Mouse (Mus musculus) neural tube, embryonic 11.5 days (tissue): ENCODE data around the gene Pde6c. TPM values are rescaled to one million over a fixed set of nuclear protein-coding genes. Genes with fewer than 3 reads are reported as not detected.

Experiments used
- ATAC-seq: fragments of 200-750 bp; cut with Nextera tagmentation; 2 replicates; pipeline ENCODE4 v1.8.0; 2017; ENCODE audit warnings: moderate number of reproducible peaks, mild to moderate bottlenecking, moderate TSS enrichment, moderate library complexity; ENCODE audit not compliant: insufficient read depth, low FRiP score, low TSS enrichment
- DNase-seq: peaks from one replicate; pipeline ENCODE4 v3.0.0-alpha.2; 2015; ENCODE audit warnings: low spot score
- H3K27ac ChIP-seq: fragments of 300-500 bp; sonication (generic); 2 replicates; pipeline ENCODE4 v1.5.1; 2014; ENCODE audit warnings: low read depth, mild to moderate bottlenecking, low read length
- H3K27me3 ChIP-seq: fragments of 300-500 bp; sonication (generic); 2 replicates; pipeline ENCODE4 v1.6.1; 2014; ENCODE audit warnings: mild to moderate bottlenecking, low read length, mixed read lengths; ENCODE audit not compliant: control insufficient read depth, insufficient read depth
- H3K36me3 ChIP-seq: fragments of 300-500 bp; sonication (generic); 2 replicates; pipeline ENCODE4 v1.6.1; 2014; ENCODE audit warnings: mild to moderate bottlenecking, low read length, moderate library complexity, mixed read lengths; ENCODE audit not compliant: control insufficient read depth, insufficient read depth
- H3K4me1 ChIP-seq: fragments of 300-500 bp; sonication (generic); 2 replicates; pipeline ENCODE4 v1.6.1; 2014; ENCODE audit warnings: low read length, mixed read lengths; ENCODE audit not compliant: control insufficient read depth, insufficient read depth
- H3K4me2 ChIP-seq: fragments of 300-500 bp; sonication (generic); 2 replicates; pipeline ENCODE4 v1.6.1; 2014; ENCODE audit warnings: low read depth, mild to moderate bottlenecking, moderate library complexity
- H3K4me3 ChIP-seq: fragments of 300-500 bp; sonication (generic); 2 replicates; pipeline ENCODE4 v1.5.1; 2014; ENCODE audit warnings: low read depth, low read length
- H3K9ac ChIP-seq: fragments of 300-500 bp; sonication (generic); 2 replicates; pipeline ENCODE4 v1.6.1; 2014; ENCODE audit warnings: mild to moderate bottlenecking, low read length
- H3K9me3 ChIP-seq: fragments of 300-500 bp; sonication (generic); 2 replicates; pipeline ENCODE4 v1.6.1; 2016; ENCODE audit warnings: low read length; ENCODE audit not compliant: control insufficient read depth
- WGBS: fragments of 180-500 bp; shearing (Covaris S2); extraction: QIAGEN DNeasy Blood & Tissue Kit; methylation state at CpG from one replicate; pipeline ENCODE4 v1.1.7; 2014; 5-methylcytosine and 5-hydroxymethylcytosine counted together
- polyA plus RNA-seq: library from polyadenylated mRNA; unstranded; fragments of >200 nt; fragmentation: Nextera tagmentation; extraction: Ambion mirVana; gene quantifications from 2 replicates; pipeline ENCODE4 v1.2.1, GENCODE M21; 2014

Gene Pde6c
- polyA plus RNA-seq, 1 experiment from 2014 or later, result not detected

- Histone ChIP-seq H3K27me3 (no peaks in the 10 kb centered on the region), H3K9ac (no peak overlapping the region), H3K36me3 (no peaks in the 10 kb centered on the region), H3K4me1 (no peaks in the 10 kb centered on the region), H3K9me3 (no peaks in the 10 kb centered on the region), H3K4me3 (no peak overlapping the region), H3K4me2 (no peak overlapping the region), H3K27ac (no peak overlapping the region)
- 94% methylated on average over 5 of the region's 5 CpGs for WGBS
- ATAC-seq (no peak), DNase-seq (no peak)
Measured at GRCm38 (mm10) chr19:38186631-38187344, 54.2 kb downstream of the Pde6c start.

DNA sequence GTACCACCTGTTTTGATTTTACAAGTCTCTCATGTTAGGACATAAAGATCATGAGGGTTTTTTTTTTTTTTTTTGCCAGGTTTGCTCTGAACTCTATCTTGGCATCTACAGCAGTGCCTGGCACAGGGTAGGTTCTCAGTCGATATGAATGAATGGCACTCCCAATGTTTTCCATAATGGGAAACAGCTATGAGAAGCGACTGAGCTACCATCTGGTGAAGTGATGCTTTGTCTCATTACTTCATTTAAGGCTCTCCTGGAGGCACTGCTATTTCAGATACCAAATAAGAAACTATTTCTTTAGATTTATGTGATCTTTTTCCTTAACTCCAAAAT lies 54.7 kb downstream of the Pde6c start:
- no peaks in the 10 kb centered on the region for H3K27me3 ChIP-seq
- H3K27ac ChIP-seq, result no peak overlapping the region
- 89% methylated on average over 2 of the region's 2 CpGs for WGBS
- H3K9me3 ChIP-seq, result no peaks in the 10 kb centered on the region
- no peak overlapping the region for H3K4me2 ChIP-seq
- H3K4me1 ChIP-seq, result no peaks in the 10 kb centered on the region
- DNase-seq (no peak), ATAC-seq (no peak)
- H3K36me3 ChIP-seq, result no peaks in the 10 kb centered on the region
- H3K4me3 ChIP-seq, result no peak overlapping the region
- no peak overlapping the region for H3K9ac ChIP-seq

- Histone ChIP-seq H3K36me3 (no peaks in the 10 kb centered on the region), H3K9ac (no peak overlapping the region), H3K27ac (no peak overlapping the region), H3K4me3 (no peak overlapping the region), H3K4me1 (no peaks in the 10 kb centered on the region), H3K27me3 (no peaks in the 10 kb centered on the region), H3K9me3 (no peaks in the 10 kb centered on the region), H3K4me2 (no peak overlapping the region)
- no peak for DNase-seq
- 83% methylated on average over 3 of the region's 3 CpGs for WGBS
- no peak for ATAC-seq
Measured at GRCm38 (mm10) chr19:38190606-38191005, 58.0 kb downstream of the Pde6c start.

GRCm38 (mm10) chr19:38191446-38191845 lies 58.9 kb downstream of the Pde6c start:
- ATAC-seq, result no peak
- no peak overlapping the region for H3K9ac ChIP-seq
- WGBS, result 89% methylated on average over 5 of the region's 5 CpGs

DNA sequence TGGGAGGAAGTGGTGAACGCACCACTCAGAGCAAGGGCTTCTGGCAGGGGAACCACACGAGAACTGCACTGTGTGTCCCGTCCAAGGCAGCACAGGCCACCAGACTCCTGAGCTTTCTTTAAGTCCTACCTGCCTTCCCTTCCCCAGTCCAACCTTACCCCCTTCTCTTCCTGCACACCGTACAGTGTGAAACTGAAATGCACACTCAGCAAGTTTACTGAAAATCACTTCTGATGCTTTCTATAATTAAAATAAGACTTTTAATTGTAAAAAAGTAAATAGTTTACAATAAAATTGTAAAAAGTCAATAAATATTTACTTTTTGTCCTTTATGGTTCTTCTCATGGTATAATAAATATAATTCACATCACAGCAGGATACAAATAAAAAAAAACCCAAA lies 62.7 kb downstream of the Pde6c start:
- Histone ChIP-seq H3K4me1 (no peaks in the 10 kb centered on the region), H3K27me3 (no peaks in the 10 kb centered on the region), H3K27ac (no peak overlapping the region), H3K9me3 (no peaks in the 10 kb centered on the region), H3K4me3 (no peak overlapping the region), H3K36me3 (no peaks in the 10 kb centered on the region), H3K4me2 (no peak overlapping the region), H3K9ac (no peak overlapping the region)
- DNase-seq (no peak), ATAC-seq (no peak)
- 94% methylated on average over 4 of the region's 4 CpGs for WGBS

More at GRCm38 (mm10) chr19:38191446-38191845, 58.9 kb downstream of the Pde6c start:
- no peak overlapping the region for H3K4me2 ChIP-seq
- no peaks in the 10 kb centered on the region for H3K4me1 ChIP-seq
- no peak for DNase-seq
- no peaks in the 10 kb centered on the region for H3K9me3 ChIP-seq
- no peaks in the 10 kb centered on the region for H3K36me3 ChIP-seq
- H3K4me3 ChIP-seq, result no peak overlapping the region
- H3K27me3 ChIP-seq, result no peaks in the 10 kb centered on the region
- no peak overlapping the region for H3K27ac ChIP-seq

GRCm38 (mm10) chr19:38198731-38199130 lies 66.2 kb downstream of the Pde6c start:
- H3K9ac ChIP-seq, result no peak overlapping the region
- no peaks in the 10 kb centered on the region for H3K4me1 ChIP-seq
- DNase-seq (no peak), ATAC-seq (no peak)
- no peak overlapping the region for H3K27ac ChIP-seq
- 95% methylated on average over 5 of the region's 5 CpGs for WGBS
- H3K36me3 ChIP-seq, result peaks cover 5% of the 10 kb centered on the region
- no peaks in the 10 kb centered on the region for H3K9me3 ChIP-seq
- H3K4me3 ChIP-seq, result no peak overlapping the region
- no peak overlapping the region for H3K4me2 ChIP-seq
- no peaks in the 10 kb centered on the region for H3K27me3 ChIP-seq

DNA sequence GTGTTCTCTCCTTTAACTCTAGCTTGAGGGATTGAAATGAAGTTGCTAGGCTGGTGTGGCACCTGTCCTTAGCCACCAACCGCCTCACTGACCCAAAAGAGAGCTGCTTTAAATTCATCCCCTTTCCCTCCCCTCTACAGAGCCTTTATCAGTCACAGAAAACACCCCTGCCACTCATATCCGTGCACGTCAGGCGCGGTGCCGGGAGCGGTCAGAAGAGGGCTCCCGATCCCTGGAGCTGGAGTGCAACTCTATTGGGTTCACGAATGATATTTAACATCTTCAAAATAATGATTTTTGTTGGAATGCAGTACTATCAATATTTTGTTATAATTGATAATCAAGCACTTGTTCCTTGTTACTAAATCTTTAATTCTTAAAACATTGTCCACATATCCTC lies 74.1 kb downstream of the Pde6c start:
- Histone ChIP-seq H3K36me3 (peaks cover 5% of the 10 kb centered on the region), H3K4me3 (no peak overlapping the region), H3K27ac (no peak overlapping the region), H3K9me3 (no peaks in the 10 kb centered on the region), H3K9ac (no peak overlapping the region), H3K4me2 (no peak overlapping the region), H3K4me1 (no peaks in the 10 kb centered on the region), H3K27me3 (no peaks in the 10 kb centered on the region)
- ATAC-seq (no peak), DNase-seq (no peak)
- 65% methylated on average over 9 of the region's 9 CpGs for WGBS

- Histone ChIP-seq H3K4me2 (no peak overlapping the region), H3K27me3 (no peaks in the 10 kb centered on the region), H3K4me1 (no peaks in the 10 kb centered on the region), H3K9me3 (no peaks in the 10 kb centered on the region), H3K27ac (no peak overlapping the region), H3K36me3 (no peaks in the 10 kb centered on the region; the same call in 1 of the 2 replicates), H3K9ac (no peak overlapping the region), H3K4me3 (no peak overlapping the region)
- ATAC-seq (no peak), DNase-seq (no peak)
- WGBS, result 97% methylated on average over 3 of the region's 3 CpGs
Measured at GRCm38 (mm10) chr19:38217696-38218095, 85.1 kb downstream of the Pde6c start.

GRCm38 (mm10) chr19:38223356-38223904 lies 90.8 kb downstream of the Pde6c start:
- H3K4me1 ChIP-seq, result peaks cover 8% of the 10 kb centered on the region
- peak overlapping the region; percentile 53 for H3K4me2 ChIP-seq
- DNase-seq (no peak), ATAC-seq (peak; percentile 32; the same call in 1 of the 2 replicates)
- H3K36me3 ChIP-seq, result no peaks in the 10 kb centered on the region
- H3K9ac ChIP-seq, result peak overlapping the region; percentile 76
- H3K27ac ChIP-seq, result peak overlapping the region; percentile 85
- H3K4me3 ChIP-seq, result peak overlapping the region; percentile 65
- 15% methylated on average over 12 of the region's 12 CpGs for WGBS
- no peaks in the 10 kb centered on the region for H3K27me3 ChIP-seq
- H3K9me3 ChIP-seq, result no peaks in the 10 kb centered on the region
